Mouse (Mus musculus) ES-E14 (cell line): ENCODE measurements at regions not wholly inside any gene's neighbourhood (a gene's known extent, or its start where the extent isn't known, plus 50 kb on each side); places are given as distances from the start of the nearest gene placed in this dataset.

Experiments used
- DNase-seq: peaks from one replicate; pipeline ENCODE4 v3.0.0-alpha.2; 2013; ENCODE audit warnings: low read depth, low spot score
- H3K27ac ChIP-seq: 2 replicates; pipeline ENCODE4 v1.5.1; 2012; ENCODE audit warnings: low read depth, mild to moderate bottlenecking, low read length, moderate library complexity, mixed read lengths; ENCODE audit not compliant: poor library complexity, insufficient read depth, severe bottlenecking
- H3K36me3 ChIP-seq: 2 replicates; pipeline ENCODE4 v1.6.1; 2012; ENCODE audit warnings: mild to moderate bottlenecking, low read length, moderate library complexity, mixed read lengths; ENCODE audit not compliant: control insufficient read depth, poor library complexity, insufficient read depth, severe bottlenecking
- H3K4me1 ChIP-seq, 2 experiments: fragments of 150-350 bp in 1 of 2; sonication (generic) in 1 of 2; 2 replicates each; pipeline ENCODE4 v1.6.1; 2012; ENCODE audit warnings: low read length in 2 of 2, mild to moderate bottlenecking in 1 of 2, mixed read lengths in 1 of 2; ENCODE audit not compliant: control insufficient read depth in 2 of 2, insufficient read depth in 2 of 2, poor library complexity in 1 of 2
- H3K4me3 ChIP-seq, 2 experiments: fragments of 150-350 bp in 1 of 2; sonication (generic) in 1 of 2; 2 replicates each; pipeline ENCODE4 v1.5.1; 2012; ENCODE audit warnings: low read length in 2 of 2, low read depth in 1 of 2, mild to moderate bottlenecking in 1 of 2, mixed read lengths in 1 of 2; ENCODE audit not compliant: insufficient read depth in 1 of 2, poor library complexity in 1 of 2, severe bottlenecking in 1 of 2
- H3K9ac ChIP-seq: 2 replicates; pipeline ENCODE4 v1.6.1; 2012; ENCODE audit warnings: low read depth, mild to moderate bottlenecking, low read length, mixed read lengths; ENCODE audit not compliant: poor library complexity, insufficient read depth, severe bottlenecking
- H3K9me3 ChIP-seq: fragments of 150-350 bp; sonication (generic); 2 replicates; pipeline ENCODE4 v1.6.1; 2012; ENCODE audit warnings: low read depth, mild to moderate bottlenecking, low read length; ENCODE audit not compliant: control insufficient read depth, insufficient read depth
- CHD2 ChIP-seq: IDR thresholded peaks from 2 replicates; pipeline ENCODE4 v1.6.1; 2014; ENCODE audit warnings: mild to moderate bottlenecking, low read depth, low read length, inconsistent platforms
- HCFC1 ChIP-seq: IDR thresholded peaks from 2 replicates; pipeline ENCODE4 v1.6.1; 2012; ENCODE audit warnings: low read length, inconsistent platforms, borderline replicate concordance; ENCODE audit not compliant: insufficient read depth
- MAFK ChIP-seq: IDR thresholded peaks from 2 replicates; pipeline ENCODE4 v1.6.1; 2014; ENCODE audit warnings: mild to moderate bottlenecking, low read depth, low read length, inconsistent platforms; ENCODE audit not compliant: insufficient read depth
- ZC3H11A ChIP-seq: IDR thresholded peaks from 2 replicates; pipeline ENCODE4 v1.6.1; 2012; ENCODE audit warnings: low read depth, mild to moderate bottlenecking, inconsistent platforms, low read length, borderline replicate concordance
- ZNF384 ChIP-seq: IDR thresholded peaks from 2 replicates; pipeline ENCODE4 v1.6.1; 2012; ENCODE audit warnings: low read depth, low read length, inconsistent platforms
- in situ Hi-C, 2 experiments: fragments of 600-800 bp; cut with MboI; formaldehyde crosslinking; loops; one replicate each; pipeline ENCODE4 v1.15.1; 2025; ENCODE audit warnings: low sequenced_read_pairs in 2 of 2, inconsistent platforms in 1 of 2; ENCODE audit not compliant: unreplicated experiment in 2 of 2

- Histone ChIP-seq H3K4me1 (no peaks in the 10 kb centered on the region), H3K9me3 (no peaks in the 10 kb centered on the region), H3K4me3 (no peak overlapping the region), H3K27ac (no peak overlapping the region), H3K9ac (no peak overlapping the region), H3K36me3 (no peaks in the 10 kb centered on the region)
- in situ Hi-C loops: no loop called here
- TF ChIP-seq ZNF384: no peak
- no peak for DNase-seq
Observed at GRCm38 (mm10) chr12:94364269-94364668, 1327.8 kb upstream of the Flrt2 start.

GRCm38 (mm10) chr12:94399991-94400390 lies 1292.0 kb upstream of the Flrt2 start:
- no peak overlapping the region for H3K27ac ChIP-seq
- H3K9ac ChIP-seq: no peak overlapping the region
- no peaks in the 10 kb centered on the region for H3K9me3 ChIP-seq
- DNase-seq: no peak
- H3K36me3 ChIP-seq: no peaks in the 10 kb centered on the region
- no peak overlapping the region for H3K4me3 ChIP-seq
- no peak for TF ChIP-seq MAFK
- no peak for TF ChIP-seq ZC3H11A
- TF ChIP-seq HCFC1: no peak
- TF ChIP-seq CHD2: no peak
- TF ChIP-seq ZNF384: no peak
- no peaks in the 10 kb centered on the region for H3K4me1 ChIP-seq
- in situ Hi-C loops: no loop called here

- TF ChIP-seq HCFC1 (no peak), MAFK (no peak), ZC3H11A (no peak), ZNF384 (no peak), CHD2 (no peak)
- H3K4me3 ChIP-seq: no peak overlapping the region
- H3K27ac ChIP-seq: no peak overlapping the region
- no peaks in the 10 kb centered on the region for H3K9me3 ChIP-seq
- DNase-seq: no peak
- H3K9ac ChIP-seq: no peak overlapping the region
- in situ Hi-C loops: no loop called here
- no peaks in the 10 kb centered on the region for H3K36me3 ChIP-seq
- no peaks in the 10 kb centered on the region for H3K4me1 ChIP-seq
Observed at GRCm38 (mm10) chr12:94420918-94421317, 1271.1 kb upstream of the Flrt2 start.

GRCm38 (mm10) chr12:94421743-94422142 lies 1270.3 kb upstream of the Flrt2 start:
- H3K4me3 ChIP-seq: no peak overlapping the region
- in situ Hi-C loops: no loop called here

GRCm38 (mm10) chr12:94424340-94424981 lies 1267.6 kb upstream of the Flrt2 start:
- no peaks in the 10 kb centered on the region for H3K36me3 ChIP-seq
- TF ChIP-seq ZNF384: no peak
- TF ChIP-seq CHD2: no peak
- no peak for TF ChIP-seq MAFK
- no peak for TF ChIP-seq HCFC1
- TF ChIP-seq ZC3H11A: no peak
- no peaks in the 10 kb centered on the region for H3K4me1 ChIP-seq
- no peak overlapping the region for H3K27ac ChIP-seq
- no peak overlapping the region for H3K9ac ChIP-seq
- in situ Hi-C loops: no loop called here
- DNase-seq: no peak
- H3K4me3 ChIP-seq: no peak overlapping the region
- no peaks in the 10 kb centered on the region for H3K9me3 ChIP-seq

More at GRCm38 (mm10) chr12:94421743-94422142, 1270.3 kb upstream of the Flrt2 start:
- H3K4me1 ChIP-seq: no peaks in the 10 kb centered on the region
- H3K36me3 ChIP-seq: no peaks in the 10 kb centered on the region
- TF ChIP-seq HCFC1 (no peak), MAFK (no peak), ZNF384 (no peak), CHD2 (no peak), ZC3H11A (no peak)
- no peak for DNase-seq
- H3K9me3 ChIP-seq: no peaks in the 10 kb centered on the region
- H3K27ac ChIP-seq: no peak overlapping the region
- H3K9ac ChIP-seq: no peak overlapping the region
